Mouse (Mus musculus): ENCODE measurements around the gene Gm813.

The Gm813 gene

GRCm38 (mm10) chr16:58616878-58617277 is at the start of gene Gm813:
TSS of gene Gm813 (minus strand) at chr16:58616978.
- in situ Hi-C loops (cut with MboI; ENCODE audit: low sequenced_read_pairs) = no loop called here

DNA sequence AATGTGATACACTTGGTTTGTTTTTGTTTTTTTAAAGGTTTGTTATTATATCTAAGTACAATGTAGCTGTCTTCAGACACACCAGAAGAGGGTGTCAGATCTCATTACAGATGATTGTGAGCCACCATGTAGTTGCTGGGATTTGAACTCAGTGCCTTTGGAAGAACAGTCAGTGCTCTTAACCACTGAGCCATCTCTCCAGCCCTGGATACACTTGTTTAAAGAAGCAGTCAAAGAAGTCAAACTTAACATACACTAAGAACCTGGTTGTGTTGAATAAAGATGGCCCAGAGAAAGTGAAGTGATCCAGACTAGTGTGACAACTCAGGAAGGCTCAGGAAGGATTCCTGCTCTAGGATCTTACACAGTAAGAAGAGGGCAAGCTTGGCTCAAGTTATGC is 48.4 kb upstream of the Gm813 start:
- in situ Hi-C loops (cut with MboI; ENCODE audit: low sequenced_read_pairs) = loop anchor here (10.0 to 25.0 kb wide), 2 partner anchors 210 to 378 kb away; no protein-coding TSS in a partner anchor

DNA sequence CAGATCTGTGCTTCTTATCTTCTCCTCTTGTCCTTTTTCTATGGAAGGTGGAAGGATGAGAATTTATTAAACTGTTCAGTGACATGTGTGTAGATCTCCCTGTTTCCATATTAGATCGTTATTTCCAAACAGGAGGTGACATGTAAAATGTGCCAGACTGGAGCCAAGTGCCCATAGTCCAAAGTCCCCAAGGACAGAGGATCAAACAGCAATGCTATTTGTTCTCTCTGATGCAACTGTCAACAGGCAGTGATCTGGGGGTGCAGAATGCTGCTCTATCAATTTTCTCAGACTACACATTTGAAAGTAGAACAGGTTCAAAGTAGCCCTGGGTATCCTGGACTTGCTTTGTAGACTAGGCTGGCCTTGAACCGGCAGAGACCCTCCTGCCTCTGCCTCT is 47.0 kb upstream of the Gm813 start:
- in situ Hi-C loops (cut with MboI; ENCODE audit: low sequenced_read_pairs) = loop anchor here (10.0 to 25.0 kb wide), 2 partner anchors 209 to 377 kb away; no protein-coding TSS in a partner anchor

DNA sequence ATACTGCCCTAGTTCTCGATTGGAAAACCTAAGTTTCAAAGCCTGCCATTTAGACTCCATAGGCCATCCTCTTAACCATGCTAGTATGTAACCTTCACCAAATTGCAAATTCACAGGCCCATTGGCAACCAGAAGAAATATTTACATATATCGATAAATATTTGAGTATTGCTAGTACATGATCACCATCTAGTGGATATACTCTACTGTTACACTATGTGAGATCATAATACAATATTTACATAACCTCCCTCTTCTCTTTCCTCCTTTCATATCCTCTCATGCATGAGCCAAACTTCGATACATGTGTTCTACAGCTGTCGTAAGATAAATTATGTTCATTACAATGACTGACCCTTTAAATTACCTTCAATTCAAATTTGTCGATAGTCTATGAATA is 46.2 kb upstream of the Gm813 start:
- in situ Hi-C loops (cut with MboI; ENCODE audit: low sequenced_read_pairs) = loop anchor here (10.0 to 25.0 kb wide), 2 partner anchors 208 to 376 kb away; no protein-coding TSS in a partner anchor

GRCm38 (mm10) chr16:58662287-58662791 is 45.6 kb upstream of the Gm813 start:
- in situ Hi-C loops (cut with MboI; ENCODE audit: low sequenced_read_pairs) = loop anchor here (10.0 to 25.0 kb wide), 2 partner anchors 208 to 375 kb away; no protein-coding TSS in a partner anchor

- in situ Hi-C loops (cut with MboI; ENCODE audit: low sequenced_read_pairs) = loop anchor here (10.0 to 25.0 kb wide), 2 partner anchors 207 to 375 kb away; no protein-coding TSS in a partner anchor
Observed at GRCm38 (mm10) chr16:58661826-58662225, 45.0 kb upstream of the Gm813 start.

GRCm38 (mm10) chr16:58658668-58659067 is 41.9 kb upstream of the Gm813 start:
- in situ Hi-C loops (cut with MboI; ENCODE audit: low sequenced_read_pairs) = loop anchor here (25.0 kb wide), 1 partner anchor 371 kb away; no protein-coding TSS in a partner anchor

DNA sequence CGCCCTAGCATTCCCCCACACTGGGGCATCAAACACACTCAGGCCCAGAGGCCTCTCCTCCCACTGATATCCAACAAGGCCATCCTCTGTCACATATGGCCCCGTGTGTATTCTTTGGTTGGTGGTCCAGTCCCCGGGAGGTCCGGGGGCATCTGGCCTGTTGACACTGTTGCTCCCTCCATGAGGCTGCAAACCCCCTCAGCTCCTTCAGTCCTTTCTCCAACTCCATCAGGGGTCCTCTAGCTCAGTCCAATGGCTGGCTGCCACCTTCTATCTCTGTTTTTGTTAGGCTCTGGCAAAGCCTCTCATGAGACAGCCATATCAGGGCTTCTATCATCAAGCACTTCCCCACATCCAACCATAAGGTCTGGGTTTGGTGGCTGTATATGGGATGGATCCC is 39.7 kb upstream of the Gm813 start:
- in situ Hi-C loops (cut with MboI; ENCODE audit: low sequenced_read_pairs) = loop anchor here (25.0 kb wide), 1 partner anchor 369 kb away; no protein-coding TSS in a partner anchor

- in situ Hi-C loops (cut with MboI; ENCODE audit: low sequenced_read_pairs) = loop anchor here (25.0 kb wide), 1 partner anchor 368 kb away; no protein-coding TSS in a partner anchor
Observed at GRCm38 (mm10) chr16:58655751-58656150, 39.0 kb upstream of the Gm813 start.

DNA sequence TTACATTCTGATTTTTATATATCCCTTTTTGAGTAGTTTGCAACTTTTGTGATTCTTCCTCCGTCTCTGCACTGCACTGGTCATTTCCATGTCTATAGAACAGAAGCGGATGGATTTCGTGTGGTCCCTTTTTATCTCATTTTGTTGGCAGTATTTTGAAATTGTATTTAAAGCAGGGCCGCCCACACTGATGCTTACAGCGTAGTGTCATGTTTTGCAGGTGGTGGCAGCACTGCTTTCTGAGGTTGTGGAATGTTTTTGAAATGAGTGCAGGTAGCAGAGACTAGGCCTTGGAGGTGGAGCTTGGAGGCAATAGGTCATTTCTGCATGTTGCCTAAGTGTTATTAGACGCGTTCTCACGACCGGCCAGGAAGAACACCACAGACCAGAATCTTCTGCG is 33.2 kb upstream of the Gm813 start:
- in situ Hi-C loops (cut with MboI; ENCODE audit: low sequenced_read_pairs) = loop anchor here (25.0 kb wide), 1 partner anchor 363 kb away; no protein-coding TSS in a partner anchor

DNA sequence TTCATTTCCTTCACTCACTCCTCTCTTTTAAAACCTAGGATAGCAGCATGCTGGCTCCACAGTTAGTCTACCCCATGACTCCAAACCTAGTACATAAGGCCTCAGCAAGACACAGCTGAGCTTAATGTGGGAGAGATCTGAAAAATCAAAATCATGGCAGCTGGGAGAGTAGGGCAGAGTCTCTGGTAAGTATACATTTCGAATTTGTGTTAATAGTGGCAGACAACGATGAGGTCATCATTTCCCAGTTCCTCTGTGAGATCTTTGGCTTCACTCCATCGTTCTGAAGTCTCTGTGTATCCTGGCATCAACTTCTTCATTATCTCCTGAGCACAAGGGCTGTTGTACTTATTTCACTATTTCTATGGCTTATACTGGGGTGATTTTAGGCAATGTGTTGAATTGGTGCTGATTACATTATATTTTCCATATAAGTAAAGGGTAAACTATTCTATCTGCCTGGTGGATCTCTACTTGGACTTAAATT is 22.0 kb upstream of the Gm813 start, which contains the start of gene E330017A01Rik:
TSS of gene E330017A01Rik (minus strand) at position 51 of the 487 bp plus-strand sequence.
- in situ Hi-C loops (cut with MboI; ENCODE audit: low sequenced_read_pairs) = no loop called here

GRCm38 (mm10) chr16:58638016-58638415 is 21.2 kb upstream of the Gm813 start:
- in situ Hi-C loops (cut with MboI; ENCODE audit: low sequenced_read_pairs) = no loop called here

DNA sequence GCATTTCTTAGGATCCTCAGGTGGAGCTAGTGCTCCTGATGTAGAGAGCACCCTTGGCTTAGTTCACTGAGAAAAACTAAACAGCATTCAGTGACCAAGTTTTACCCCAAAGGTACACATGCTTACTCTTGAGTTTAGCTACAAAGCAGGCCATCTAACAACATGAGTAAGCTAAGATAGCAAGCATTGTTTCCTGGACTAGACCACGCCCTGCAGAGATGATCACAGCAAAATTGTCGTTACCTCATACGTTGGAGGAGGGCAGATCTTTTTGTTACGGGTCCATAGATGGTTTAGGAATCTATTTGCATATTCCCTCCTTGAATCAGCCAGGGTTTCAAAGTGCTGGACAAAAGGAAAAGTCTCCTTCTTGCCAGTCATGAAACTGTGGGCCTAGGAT is 20.7 kb upstream of the Gm813 start:
- in situ Hi-C loops (cut with MboI; ENCODE audit: low sequenced_read_pairs) = no loop called here

GRCm38 (mm10) chr16:58635866-58636265 is 19.1 kb upstream of the Gm813 start:
- in situ Hi-C loops (cut with MboI; ENCODE audit: low sequenced_read_pairs) = no loop called here

GRCm38 (mm10) chr16:58629736-58630135 is 13.0 kb upstream of the Gm813 start:
- in situ Hi-C loops (cut with MboI; ENCODE audit: low sequenced_read_pairs) = loop anchor here (5.0 to 10.0 kb wide), 2 partner anchors 105 to 172 kb away; partner anchors contain the start of gene St3gal6

GRCm38 (mm10) chr16:58628968-58629367 is 12.2 kb upstream of the Gm813 start:
- in situ Hi-C loops (cut with MboI; ENCODE audit: low sequenced_read_pairs) = loop anchor here (5.0 to 10.0 kb wide), 2 partner anchors 104 to 172 kb away; partner anchors contain the start of gene St3gal6

DNA sequence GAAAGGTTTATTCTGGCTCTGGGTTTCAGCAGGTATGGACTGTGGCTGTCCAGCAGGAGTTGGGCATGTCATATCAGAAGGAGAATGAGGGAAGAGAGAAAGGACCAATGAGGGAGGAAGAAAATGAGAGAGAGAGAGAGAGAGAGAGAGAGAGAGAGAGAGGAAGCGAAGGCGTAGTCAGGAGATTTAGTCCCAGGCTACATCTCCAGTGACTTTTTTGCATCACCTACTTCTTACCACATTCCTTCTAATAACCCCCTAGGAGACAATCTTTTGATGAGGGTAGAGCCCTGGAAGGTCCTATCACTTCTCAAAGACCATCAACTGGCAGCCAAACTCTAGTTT is 11.5 kb upstream of the Gm813 start:
- in situ Hi-C loops (cut with MboI; ENCODE audit: low sequenced_read_pairs) = loop anchor here (5.0 to 10.0 kb wide), 2 partner anchors 104 to 171 kb away; partner anchors contain the start of gene St3gal6

DNA sequence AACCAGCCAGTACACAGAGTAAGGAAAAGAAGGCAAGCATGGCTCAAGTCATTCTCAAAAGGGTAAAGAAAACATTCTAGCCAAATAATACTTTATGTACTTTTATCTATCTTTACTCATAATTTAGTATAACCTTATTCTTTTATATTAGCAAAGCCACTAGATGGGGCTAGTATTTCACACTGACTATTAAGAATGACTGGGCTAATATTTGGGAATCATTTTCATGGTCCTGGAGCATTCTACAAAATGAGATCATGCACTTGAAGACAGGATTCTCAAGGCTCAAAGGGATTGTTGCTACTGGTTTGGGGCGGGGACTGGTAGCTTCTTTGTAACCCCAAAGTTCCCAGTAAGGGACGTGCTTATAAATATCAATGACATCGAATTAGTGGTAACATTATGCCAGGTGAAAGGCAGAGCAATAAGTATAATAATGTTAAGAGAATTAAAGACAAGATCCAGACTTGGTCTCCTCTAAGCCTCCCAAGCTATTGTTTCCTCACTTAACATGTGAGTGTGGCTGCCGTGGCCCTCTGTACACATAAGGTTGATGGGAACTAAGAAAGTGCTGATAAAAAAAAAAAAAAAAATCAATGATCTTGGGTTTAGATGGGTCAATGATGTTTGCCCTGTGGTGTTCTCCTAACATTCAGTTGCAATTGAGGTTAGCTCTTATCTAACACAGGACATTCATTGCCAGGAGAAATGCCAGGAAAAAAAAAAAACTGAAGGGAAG is 11.0 kb upstream of the Gm813 start:
- in situ Hi-C loops (cut with MboI; ENCODE audit: low sequenced_read_pairs) = loop anchor here (5.0 to 10.0 kb wide), 2 partner anchors 103 to 170 kb away; partner anchors contain the start of gene St3gal6

DNA sequence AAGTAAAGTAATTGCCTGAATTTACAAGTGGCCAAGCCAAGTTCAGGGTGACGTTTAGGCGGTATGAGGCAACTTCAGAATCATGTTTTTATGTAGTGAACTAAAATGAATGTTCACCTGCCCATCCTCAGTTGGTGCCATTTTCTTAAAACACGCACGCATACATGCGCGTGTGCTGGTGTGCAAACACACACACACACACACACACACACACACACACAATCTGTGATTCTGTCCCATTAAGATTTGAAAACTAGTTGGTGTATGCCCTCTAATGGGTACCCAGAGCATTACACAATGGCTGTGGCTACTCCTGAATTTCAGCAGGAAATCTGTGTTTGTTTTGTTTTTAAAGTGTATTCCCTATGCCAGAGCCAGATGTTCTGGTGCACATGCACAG is 7.2 kb upstream of the Gm813 start:
- in situ Hi-C loops (cut with MboI; ENCODE audit: low sequenced_read_pairs) = loop anchor here (10.0 kb wide), 1 partner anchor 99 kb away; the partner anchor contains the start of gene St3gal6

GRCm38 (mm10) chr16:58623114-58623513 is 6.3 kb upstream of the Gm813 start:
- in situ Hi-C loops (cut with MboI; ENCODE audit: low sequenced_read_pairs) = loop anchor here (10.0 kb wide), 1 partner anchor 98 kb away; the partner anchor contains the start of gene St3gal6

GRCm38 (mm10) chr16:58622377-58622776 is 5.6 kb upstream of the Gm813 start:
- in situ Hi-C loops (cut with MboI; ENCODE audit: low sequenced_read_pairs) = loop anchor here (10.0 kb wide), 1 partner anchor 98 kb away; the partner anchor contains the start of gene St3gal6

Measured in CH12F3 (cell line).